Mouse (Mus musculus) embryo, embryonic 10 days (tissue): Measurements from ENCODE around the gene Ttc19.

Source experiments
- DNase-seq: peaks from one replicate; pipeline ENCODE4 v3.0.0-alpha.2; 2015; ENCODE audit warnings: low spot score

Ttc19 gene

GRCm38 (mm10) chr11:62280675-62281600 is at the start of gene Ttc19, which contains the start of gene Zswim7:
Gene Ttc19, plus strand, starts transcription at chr11:62281473.
Gene Zswim7, minus strand, starts transcription at chr11:62281375.
- DNase-seq: peak; percentile 96

DNA sequence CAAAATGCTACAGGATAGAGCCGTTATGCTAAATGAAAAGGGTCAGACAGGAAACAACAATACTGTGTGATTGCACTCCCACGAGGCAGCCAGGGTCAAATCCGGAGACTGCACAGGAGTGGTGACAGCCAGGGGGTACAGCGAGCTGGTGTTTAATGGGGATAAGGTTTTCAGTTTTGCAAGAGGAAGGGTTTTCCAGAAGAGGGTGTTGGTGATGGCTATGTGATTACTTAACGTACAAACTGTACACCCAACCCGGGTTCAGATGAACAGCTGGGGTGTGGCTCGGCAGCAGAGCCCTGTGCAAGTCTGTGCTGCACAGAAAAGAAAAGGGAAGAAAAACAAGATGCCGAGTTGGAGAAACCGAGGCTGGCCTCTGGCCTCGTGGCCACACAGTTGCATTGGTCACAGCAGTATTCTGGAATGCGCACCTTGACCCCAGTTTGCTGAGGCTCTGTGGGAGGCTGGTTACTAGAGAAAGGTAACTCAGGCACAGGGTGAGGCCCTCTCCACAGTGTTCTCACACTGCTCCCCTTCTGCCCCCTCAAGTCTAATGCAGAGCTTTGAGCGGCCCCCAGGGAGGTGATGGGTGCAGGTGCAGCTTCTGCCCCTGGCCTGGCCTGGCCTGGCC is 40.5 kb upstream of the Ttc19 start:
- DNase-seq: no peak

- no peak for DNase-seq
These were observed 37.4 kb upstream of the Ttc19 start for GRCm38 (mm10) chr11:62243871-62244270.

- DNase-seq: no peak
These were observed 36.8 kb upstream of the Ttc19 start for GRCm38 (mm10) chr11:62244471-62244870.

GRCm38 (mm10) chr11:62247759-62248400 is 33.4 kb upstream of the Ttc19 start:
- no peak for DNase-seq

DNA sequence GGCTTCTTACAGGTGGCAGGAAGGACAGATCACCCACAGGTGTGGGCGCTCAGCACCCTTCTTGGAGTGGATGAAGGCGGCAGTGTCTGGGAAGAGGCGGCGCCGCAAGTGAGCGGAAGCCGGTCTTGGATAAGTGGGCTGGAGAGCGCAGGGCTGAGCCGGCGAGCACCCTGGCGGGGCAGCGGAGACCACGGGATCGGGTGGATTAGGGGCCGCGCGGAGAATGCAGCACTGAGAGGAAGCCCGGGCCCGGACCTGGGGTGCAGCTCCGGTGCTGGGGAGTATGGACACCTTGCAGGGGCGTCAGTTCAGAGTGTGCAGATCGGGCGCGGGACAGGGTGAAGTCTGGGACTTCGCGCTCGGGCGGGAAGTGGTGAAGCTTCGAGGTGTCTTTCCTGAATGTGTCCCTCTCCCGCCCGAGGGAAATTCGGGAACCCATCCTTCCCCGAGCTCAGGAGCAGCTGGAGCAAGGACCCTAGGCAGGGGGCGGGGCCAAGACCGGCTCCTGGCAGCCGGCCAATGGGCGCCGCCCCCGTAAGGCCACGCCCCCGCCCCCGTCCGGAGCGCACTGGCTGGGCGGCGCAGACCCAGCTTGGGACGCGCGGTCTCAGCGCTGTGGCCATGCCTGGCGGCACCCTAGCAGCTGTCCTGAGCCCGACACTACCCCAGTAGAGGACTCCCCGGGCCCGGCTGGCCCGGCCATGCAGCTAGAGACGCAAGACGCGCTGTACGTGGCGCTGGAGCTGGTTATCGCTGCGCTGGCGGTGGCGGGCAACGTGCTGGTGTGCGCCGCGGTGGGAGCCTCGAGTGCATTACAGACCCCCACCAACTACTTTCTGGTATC is 32.6 kb upstream of the Ttc19 start, which contains the start of gene Adora2b:
Gene Adora2b, plus strand, starts transcription at position 584 of the 844 bp plus-strand sequence.
- peak; percentile 92 for DNase-seq

GRCm38 (mm10) chr11:62249266-62250037 is 31.8 kb upstream of the Ttc19 start:
- DNase-seq: peak; percentile 55

DNA sequence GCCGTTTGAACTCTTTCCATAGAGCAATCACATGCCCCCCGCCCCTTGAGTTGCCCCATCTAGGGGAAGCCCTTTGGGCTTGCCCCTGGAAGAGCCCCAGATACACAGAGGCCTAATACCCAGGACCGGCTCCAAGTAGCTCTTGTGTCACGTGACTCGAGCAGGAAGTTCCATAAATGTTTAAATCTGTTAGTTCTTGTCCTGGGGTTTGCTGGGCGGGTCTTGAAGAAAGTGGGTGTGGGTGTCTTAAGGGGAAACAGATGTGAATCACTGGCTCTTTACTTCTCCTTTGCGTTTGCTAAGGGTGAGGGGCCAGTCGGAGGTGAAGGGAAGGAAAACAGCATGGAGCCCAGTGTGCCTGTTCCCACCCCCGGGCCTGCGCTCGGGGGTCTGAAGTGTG is 30.2 kb upstream of the Ttc19 start:
- DNase-seq: peak; percentile 33

DNA sequence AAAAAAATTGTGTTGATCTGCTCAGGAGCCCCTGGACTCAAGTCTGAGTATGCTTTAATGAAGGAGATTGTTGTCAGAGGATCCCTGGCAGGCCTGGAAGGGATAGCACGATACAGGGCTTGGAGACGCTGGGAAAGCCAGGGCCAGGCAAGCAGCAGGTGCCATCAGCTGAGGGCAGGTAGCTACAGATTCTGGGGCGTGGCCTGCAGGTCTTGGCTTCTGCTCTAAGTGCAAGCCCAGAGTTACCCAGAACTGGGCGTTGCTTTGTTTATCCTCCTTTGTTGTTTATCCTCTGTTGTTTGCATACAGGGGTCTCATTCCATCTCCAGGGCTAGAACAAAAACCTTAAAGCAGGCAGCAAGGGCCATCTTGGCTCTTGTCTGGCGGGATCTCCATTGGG is 27.9 kb upstream of the Ttc19 start:
- DNase-seq: no peak

GRCm38 (mm10) chr11:62259214-62259613 is 22.1 kb upstream of the Ttc19 start:
- no peak for DNase-seq

DNA sequence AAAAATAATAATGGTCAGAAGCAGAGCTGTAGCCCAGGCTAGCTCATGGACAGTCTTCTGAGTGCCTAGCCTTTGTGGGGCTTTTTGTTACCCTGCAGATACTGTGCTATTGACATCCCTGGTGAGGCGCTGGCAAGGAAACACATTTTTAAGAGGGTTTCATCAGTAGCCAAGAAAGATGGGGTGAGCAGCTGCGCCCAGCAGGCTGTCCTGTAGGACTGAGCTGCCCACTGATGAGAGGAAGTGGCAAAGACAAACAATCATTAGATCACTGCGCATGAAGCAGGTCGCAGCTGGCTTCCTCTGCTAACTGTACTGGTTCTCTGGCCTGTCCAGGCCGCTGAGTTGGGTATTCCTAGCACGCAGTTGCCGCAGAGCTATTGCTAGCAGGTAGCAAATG is 17.7 kb upstream of the Ttc19 start:
- DNase-seq: no peak

- no peak for DNase-seq
These were observed 17.3 kb upstream of the Ttc19 start for GRCm38 (mm10) chr11:62264018-62264417.

GRCm38 (mm10) chr11:62265642-62266041 is 15.6 kb upstream of the Ttc19 start:
- DNase-seq: no peak

- DNase-seq: no peak
These were observed 14.6 kb upstream of the Ttc19 start for GRCm38 (mm10) chr11:62266466-62267214.

DNA sequence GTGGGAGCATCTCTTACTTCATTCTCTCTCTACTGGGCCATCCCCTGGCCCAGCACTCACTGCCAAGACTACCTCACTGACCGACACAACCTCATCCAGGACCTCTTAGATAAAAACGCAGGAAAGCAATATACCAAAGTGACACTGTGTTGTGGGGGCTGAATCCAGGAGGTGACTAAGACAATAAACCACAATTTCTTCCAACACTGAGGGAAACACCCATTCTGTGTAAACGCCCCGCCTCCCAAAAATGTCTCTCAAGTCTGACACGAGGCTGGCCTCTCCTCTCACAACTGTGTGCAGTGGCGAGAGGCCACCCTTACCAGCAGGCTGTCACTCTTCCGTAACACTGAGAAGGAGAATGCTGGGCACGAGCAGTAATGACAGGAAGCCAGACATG is 12.9 kb upstream of the Ttc19 start:
- no peak for DNase-seq

- DNase-seq: no peak
These were observed 12.2 kb upstream of the Ttc19 start for GRCm38 (mm10) chr11:62269097-62269496.

- DNase-seq: peak; percentile 30
These were observed 10.4 kb upstream of the Ttc19 start for GRCm38 (mm10) chr11:62270851-62271250.

- no peak for DNase-seq
These were observed 4.2 kb upstream of the Ttc19 start for GRCm38 (mm10) chr11:62277086-62277485.

GRCm38 (mm10) chr11:62278027-62278426 is 3.2 kb upstream of the Ttc19 start:
- peak; percentile 87 for DNase-seq

GRCm38 (mm10) chr11:62281601-62281997 is 326 bp downstream of the Ttc19 start:
- peak; percentile 78 for DNase-seq
